Mouse (Mus musculus) B cell, adult 2 months (primary cell): ENCODE results near the gene Prkca.

Source experiments
- DNase-seq, 2 experiments: peaks; one replicate each; pipeline ENCODE4 v3.0.0; 2022

The Prkca gene

GRCm38 (mm10) chr11:108336445-108336844 is 7.3 kb downstream of the Prkca start:
- no peak for DNase-seq

GRCm38 (mm10) chr11:108335536-108335935 is 8.2 kb downstream of the Prkca start:
- no peak for DNase-seq

DNA sequence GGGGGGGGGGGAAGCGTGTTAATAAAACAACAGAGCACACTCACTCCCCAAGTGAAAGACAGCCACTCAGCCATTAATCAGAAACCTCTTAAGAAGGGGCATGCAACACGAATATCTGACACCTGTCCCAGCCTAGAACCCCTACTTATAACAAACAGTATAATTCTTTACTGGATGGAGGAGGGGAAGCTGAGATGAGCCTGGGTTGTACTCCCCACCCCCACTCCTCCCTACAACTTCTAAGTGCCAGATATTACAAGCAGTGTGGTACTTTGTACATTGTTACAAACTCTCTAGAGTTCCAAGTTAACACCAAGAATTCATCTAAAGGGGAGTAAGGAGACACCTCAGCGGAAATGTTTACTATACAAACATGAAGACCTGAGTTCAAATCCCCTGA is 9.1 kb downstream of the Prkca start:
- DNase-seq: no peak

DNA sequence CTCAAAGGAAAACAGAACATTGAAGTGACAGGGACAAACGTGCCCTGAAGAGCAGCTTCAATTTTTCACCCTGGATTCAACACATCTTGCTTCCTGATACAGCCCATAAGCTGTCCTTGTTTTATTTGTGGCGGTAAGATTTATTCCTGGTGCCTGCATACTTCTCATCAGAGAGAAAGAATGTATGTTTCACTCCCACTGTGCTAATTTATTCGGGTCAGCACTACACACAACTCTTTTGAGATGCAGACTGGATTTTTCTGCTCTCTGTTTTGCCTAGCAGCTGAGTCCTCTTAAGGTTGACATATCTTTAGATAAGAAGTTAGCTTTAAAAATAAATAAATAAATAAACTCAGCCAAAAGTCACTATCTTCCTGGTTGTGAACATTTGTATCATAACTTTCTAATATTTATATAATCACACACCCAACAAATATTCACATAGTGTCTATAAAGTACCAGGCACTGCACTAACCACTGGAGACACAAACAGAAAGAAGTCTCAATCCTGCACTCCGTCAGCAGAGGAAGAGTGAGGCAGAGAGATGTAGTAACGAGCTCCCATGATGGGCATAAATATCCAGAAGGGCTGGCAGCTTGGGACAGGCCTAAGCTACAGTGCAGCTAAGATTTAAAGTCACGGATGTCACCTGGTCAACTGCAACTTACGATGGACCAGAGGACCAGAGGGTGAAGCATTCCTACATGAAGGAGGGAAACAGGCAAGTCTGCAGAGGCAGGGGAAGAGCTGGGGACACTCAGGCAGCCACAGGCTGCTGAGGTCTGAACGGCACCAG is 9.9 kb downstream of the Prkca start:
- DNase-seq: no peak

GRCm38 (mm10) chr11:108333006-108333405 is 10.7 kb downstream of the Prkca start:
- DNase-seq: no peak

DNA sequence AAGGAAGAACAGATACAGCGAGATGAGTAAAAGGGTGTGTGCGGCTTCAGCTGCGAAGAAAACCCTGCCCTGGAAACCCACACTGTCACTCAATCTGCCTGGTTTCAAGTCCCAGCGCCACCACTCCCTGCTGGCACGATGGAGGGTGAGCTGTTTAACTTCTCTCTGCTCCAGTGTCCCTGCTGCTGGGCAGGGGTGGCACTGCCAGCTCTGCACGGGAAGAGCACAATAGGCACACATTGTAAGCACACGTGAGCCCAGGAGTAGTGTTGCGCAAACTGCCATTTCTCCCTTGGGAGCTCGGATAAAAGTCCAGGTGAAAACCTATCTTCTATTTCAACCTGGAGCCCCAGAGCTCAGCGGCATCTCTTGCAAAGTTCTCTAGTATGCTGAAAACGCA is 12.9 kb downstream of the Prkca start:
- DNase-seq: no peak

GRCm38 (mm10) chr11:108325943-108326342 is 17.8 kb downstream of the Prkca start:
- no peak for DNase-seq

DNA sequence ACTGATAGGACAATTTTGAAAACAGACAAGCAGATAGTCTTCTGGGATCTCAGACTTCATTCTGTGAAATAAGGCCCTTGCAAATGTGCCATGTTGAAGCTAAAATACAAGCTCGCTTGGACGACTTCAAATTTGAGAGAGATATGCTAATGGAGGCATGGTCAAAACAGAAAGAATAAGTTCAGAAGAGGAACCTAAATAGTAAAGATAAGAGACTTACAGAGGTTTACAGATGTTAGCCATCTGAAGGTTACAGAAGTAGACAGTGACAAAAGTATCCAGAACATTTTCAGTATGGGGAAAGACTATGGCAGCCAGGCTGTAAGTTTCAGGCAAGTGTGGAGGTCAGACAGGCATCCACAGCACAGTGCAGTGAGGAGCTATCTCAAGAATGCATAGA is 21.6 kb downstream of the Prkca start:
- no peak for DNase-seq

DNA sequence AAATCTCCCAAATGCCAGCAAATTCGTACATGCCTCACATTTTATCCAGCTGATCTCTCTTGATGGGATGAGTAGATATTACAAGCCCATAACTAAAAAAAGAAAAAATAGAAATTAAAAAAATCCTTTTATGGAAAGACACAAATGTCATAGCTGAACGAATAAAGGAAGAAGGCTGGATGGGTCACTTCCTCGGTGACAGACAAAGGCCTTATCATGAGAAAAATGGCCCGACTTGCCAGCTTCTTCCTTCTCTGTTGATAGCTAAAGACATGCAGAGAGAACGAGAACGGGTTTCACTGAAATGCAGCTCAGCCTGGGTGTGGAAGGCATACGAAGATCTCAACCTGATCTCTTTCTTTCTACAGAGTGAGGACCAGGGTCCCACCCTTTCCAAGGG is 23.2 kb downstream of the Prkca start:
- no peak for DNase-seq

DNA sequence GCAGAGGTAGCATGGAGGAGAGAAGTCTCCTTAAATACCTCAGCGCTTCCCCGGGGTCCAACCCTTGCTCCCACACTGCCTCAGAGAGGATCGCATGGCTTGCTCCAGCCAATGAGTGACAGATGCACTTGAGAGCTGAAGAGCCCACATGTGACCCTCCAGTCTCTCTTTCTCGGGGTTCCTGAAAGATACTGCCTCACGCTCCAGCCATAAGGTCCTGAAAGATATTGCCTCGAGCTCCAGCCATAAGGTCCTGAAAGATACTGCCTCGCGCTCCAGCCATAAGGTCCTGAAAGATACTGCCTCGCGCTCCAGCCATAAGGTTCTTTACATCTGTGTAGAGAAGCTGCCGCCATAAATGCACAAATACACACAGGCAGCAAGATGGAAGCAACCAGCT is 24.6 kb downstream of the Prkca start:
- no peak for DNase-seq

DNA sequence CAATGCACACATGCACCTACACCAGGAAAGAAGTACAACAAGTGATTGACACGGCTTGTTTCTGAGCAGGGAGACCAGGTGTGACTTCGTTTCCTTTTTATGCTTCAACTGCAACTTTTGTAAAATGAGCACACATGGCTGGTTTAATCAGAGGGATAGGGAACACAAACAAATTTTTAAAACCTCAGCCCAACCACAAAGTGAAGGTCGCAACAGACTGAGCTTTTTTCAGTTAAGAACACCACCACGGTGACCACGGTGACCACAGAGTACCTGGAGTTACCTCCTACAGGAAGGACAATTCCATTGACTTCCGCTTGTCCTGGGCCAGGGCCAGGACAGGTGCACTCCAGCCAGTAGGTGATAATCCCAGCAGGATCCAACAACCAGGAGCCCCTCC is 25.9 kb downstream of the Prkca start:
- DNase-seq: no peak

DNA sequence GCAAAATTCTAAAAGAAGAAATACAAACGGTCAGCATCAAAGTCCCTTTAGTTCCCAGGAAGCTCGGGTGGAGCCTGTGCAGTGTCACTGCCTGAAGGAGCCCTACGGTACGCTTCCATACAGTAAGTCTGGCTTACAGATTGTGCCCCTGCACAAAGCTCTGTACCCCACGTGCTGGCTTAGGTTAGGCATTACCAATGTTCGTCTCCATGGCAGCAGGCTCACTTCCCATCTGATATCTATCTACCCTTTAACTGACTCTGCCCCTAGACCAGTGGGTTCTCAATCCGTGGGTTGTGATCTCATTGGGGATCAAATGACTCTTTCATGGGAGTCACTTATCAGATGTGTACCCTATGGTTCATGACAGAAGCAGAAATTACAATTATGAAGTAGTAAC is 28.0 kb downstream of the Prkca start:
- no peak for DNase-seq

DNA sequence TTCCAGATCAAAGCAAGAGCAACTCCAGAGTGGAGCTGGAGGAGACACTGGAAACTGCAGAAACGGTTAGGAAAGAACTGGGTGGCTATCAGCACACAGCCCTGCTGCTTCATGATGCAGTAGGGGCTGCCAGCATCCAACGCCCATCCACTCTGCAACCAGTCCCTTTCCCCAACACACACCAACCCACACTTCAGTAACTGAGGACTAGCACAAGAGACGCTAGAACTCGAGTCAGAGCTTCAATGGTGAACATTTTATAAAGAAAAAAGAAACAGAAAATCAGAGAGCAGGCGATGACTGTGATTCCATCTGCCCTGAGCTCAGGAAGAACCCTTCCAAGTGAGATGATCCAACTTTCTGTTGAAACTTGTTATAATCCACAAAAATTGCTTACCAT is 31.2 kb downstream of the Prkca start:
- DNase-seq: no peak

DNA sequence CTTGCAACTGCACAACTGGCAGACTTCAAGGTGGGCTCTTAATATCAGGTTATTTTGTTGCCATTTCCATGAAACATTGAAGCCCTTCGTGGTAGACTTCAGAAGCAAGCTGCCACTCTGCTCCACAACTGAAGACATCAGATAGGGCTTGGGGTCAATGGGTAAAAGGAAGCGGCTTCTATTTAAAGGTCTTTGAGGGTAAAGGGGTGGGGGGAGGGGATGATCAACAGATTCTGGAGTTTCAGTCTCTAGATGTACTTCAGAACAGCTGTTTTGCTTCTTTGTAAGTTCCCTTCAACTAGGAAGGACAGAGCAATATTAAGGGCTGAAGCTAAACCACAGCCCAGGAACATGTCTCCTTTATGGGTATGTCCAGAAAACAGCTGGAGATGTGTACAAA is 31.8 kb downstream of the Prkca start:
- no peak for DNase-seq

- no peak for DNase-seq
Measured at GRCm38 (mm10) chr11:108309791-108310190, 33.9 kb downstream of the Prkca start.

DNA sequence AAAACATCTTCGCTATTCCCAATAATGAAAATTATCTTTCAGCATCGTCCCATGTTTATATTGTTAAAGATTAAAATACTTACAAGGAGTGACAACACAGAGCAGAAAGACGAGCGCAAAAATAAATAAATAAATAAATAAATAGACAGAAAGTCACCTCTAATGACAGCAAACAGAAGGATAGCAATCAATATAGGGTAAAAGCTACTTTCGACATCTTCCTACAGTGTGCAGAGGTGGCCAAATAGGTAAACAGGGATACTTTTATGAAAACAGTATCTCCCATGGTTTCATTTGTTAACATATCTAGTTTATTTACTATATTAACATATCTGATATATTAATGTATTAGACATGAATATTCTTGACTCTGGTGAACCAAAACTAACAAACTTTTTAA is 35.5 kb downstream of the Prkca start:
- no peak for DNase-seq

DNA sequence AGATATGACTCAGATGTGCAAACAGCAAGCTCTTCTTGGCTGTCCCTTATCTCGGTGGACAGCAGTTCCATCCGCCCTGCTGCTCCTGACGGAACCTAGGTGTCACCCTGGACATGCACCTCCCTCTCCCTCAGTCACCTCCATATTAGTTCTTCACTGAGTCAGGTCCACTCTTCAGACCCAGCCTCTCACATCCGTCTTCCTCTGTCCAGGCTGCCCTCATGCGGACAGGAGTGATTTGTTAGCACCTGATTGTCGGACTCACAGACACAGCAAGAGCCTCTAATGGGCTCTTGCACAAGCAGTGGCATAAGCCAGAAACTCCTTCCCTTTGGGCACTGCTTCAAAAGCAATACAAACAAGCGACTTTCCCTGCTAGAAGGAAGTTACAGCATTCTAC is 36.5 kb downstream of the Prkca start:
- no peak for DNase-seq

DNA sequence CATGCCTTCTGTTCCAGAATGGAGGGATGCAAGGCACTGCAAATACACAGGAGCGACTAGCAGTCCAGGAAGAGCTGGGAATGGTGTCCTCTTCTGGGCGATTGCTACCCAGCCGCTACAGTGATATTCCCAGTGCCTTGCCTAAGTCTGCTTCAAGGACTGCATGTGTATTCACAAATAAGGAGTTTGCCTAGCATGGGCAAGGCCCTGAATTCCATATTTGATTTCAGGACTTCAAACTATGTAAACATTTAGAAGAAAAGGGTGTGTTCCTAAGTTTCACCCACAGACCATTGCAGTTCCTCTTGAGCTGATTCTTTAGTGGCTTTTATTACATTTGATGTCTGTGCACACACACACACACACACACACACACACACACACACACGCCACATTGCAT is 39.9 kb downstream of the Prkca start:
- DNase-seq: no peak

GRCm38 (mm10) chr11:108301796-108302490 is 41.8 kb downstream of the Prkca start:
- DNase-seq: no peak

GRCm38 (mm10) chr11:108301036-108301435 is 42.7 kb downstream of the Prkca start:
- no peak for DNase-seq

GRCm38 (mm10) chr11:108300443-108300842 is 43.3 kb downstream of the Prkca start:
- no peak for DNase-seq

GRCm38 (mm10) chr11:108299913-108300312 is 43.8 kb downstream of the Prkca start:
- no peak for DNase-seq

DNA sequence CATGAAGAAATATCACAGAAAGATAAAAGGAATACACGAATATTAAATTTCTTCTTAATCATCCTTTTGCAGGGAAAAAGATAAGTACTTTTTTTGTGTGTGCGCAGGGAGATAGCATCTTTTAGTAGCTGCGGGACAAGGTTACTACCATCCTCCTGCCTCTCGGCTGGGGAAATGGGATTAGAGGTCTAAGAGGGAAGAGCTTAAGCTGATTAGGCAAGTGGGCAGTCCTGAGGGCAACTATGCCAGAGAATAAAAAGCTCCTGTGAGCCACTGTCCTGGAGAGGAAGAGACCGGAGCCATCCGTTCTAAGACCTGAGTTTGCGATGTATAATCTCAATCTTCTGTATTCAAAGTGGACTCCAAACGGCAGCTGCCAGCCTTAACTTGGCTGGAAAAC is 45.8 kb downstream of the Prkca start:
- DNase-seq: no peak

DNA sequence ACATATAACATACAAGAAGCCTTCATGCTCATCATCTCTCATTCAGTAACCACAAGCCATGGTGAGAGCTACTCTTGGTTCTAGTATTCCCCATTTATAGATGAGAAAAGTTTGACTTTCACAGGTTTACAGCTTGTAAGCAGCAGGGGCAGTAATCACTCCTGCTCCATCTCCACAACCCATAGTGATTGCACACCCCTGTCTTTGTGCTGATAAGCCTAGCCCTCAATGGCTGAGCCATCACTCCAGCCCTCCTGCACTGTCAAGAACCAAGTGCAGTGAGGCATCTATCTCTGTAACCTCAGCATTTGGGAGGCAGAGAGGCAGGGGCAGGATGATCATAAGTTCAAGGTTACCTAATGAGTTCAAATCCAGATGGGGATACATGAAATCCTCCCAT is 48.4 kb downstream of the Prkca start:
- no peak for DNase-seq
